Mouse (Mus musculus) CH12F3 (cell line): ENCODE data around the gene Ybx2.
"Not testable (repeated sequence)": the region's sequence is repeated elsewhere in the genome, so short reads cannot be mapped to it uniquely, and the experiment has no call there.

Source experiments
- in situ Hi-C: fragments of 300-500 bp; cut with MboI; formaldehyde crosslinking; loops from 2 replicates; pipeline ENCODE4 v1.14.3; 2020; ENCODE audit warnings: low sequenced_read_pairs

Gene Ybx2

DNA sequence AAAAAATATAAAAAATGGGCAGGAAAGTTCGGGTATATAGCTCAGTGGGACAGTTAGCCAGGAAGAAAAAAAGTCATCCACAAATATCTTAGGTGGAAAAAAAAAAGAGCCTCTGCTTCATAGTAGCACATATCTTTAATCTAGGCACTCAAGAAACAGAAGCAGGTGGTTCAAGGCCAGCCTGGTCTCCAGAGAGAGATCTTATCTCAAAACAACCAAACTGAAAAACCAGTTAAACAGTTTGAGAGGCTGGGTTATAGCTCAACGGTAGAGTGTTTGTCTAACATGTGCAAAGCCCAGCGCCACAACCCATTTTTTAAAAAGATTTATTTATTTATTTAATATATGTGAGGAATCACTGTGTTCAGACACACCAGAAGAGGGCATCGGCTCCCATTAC is 2.5 kb upstream of the Ybx2 start:
- in situ Hi-C loops = no loop called here

- in situ Hi-C loops = no loop called here
These were observed 1.4 kb upstream of the Ybx2 start for GRCm38 (mm10) chr11:69934169-69934568.

- in situ Hi-C loops = no loop called here
These were observed 915 bp upstream of the Ybx2 start for GRCm38 (mm10) chr11:69934681-69935080.

GRCm38 (mm10) chr11:69936156-69936555 is 560 bp downstream of the Ybx2 start:
- in situ Hi-C loops = no loop called here

DNA sequence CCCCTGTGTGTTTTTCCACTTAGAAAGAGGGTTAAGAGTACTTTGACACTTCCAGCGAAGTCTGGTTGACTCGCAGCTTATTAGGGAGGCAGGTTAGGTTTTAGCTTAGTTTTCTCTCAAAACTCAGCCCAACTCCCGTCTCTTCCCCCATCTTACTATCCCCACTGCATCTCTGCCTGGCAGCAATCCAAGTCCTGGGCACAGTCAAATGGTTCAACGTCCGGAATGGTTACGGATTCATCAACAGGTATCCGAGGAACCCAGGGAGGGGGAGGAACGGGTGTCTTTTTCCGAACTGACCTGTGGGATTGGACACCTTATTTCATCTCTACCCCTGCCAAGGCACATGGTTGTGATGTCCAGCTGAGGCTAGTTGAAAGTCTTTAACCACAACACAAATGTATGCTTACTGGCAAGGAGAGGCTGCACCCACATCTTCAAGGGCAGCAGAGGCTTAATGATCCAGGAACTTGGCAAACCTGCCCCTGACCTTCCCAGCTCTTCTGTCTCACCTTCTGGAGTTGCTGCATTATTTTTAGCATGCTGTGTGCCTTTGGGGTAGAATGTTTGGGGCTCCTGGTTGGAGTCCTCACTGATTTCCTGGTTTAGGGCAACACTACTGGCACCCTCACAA is 1.2 kb downstream of the Ybx2 start:
- in situ Hi-C loops = no loop called here

DNA sequence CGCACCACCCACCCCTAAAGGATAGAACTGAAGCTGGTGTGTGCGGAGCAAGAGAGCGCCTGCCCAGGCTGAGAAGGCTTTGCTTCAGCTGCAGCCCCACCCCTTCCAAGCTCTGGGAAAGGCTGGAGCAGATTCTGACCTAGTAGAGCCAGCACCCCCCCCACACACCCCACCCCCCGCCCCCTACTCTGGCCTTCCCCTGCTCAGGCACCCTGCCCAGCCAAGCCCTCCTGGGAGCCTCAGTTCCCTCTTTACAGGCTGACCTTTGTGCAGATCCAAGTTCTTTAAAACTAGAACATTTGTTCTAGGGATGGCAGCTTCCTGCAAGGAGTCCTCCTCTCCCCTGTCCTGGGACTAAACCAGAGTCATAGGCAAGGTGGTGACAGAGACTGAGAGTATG is 1.8 kb downstream of the Ybx2 start:
- in situ Hi-C loops = no loop called here

DNA sequence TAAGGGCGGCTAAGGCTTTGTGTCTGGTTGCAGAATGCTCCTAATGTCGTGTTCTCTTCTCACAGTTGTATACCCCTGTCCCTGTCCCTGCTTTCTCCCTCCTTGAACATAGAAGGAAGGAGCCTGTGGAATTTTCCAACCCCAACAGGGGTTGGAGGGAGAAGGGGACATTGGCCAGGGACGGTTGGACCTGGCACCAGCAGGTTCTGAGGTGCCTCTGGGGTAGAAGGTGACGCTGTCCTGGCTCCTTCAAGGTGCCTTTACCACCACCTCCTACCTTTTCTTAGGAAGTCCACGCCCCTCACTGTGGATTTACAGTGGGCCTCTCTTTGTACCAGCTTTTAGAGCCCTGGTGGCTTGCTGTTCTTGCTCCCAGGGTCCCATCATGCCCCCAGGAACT is 2.2 kb downstream of the Ybx2 start:
- in situ Hi-C loops = no loop called here

DNA sequence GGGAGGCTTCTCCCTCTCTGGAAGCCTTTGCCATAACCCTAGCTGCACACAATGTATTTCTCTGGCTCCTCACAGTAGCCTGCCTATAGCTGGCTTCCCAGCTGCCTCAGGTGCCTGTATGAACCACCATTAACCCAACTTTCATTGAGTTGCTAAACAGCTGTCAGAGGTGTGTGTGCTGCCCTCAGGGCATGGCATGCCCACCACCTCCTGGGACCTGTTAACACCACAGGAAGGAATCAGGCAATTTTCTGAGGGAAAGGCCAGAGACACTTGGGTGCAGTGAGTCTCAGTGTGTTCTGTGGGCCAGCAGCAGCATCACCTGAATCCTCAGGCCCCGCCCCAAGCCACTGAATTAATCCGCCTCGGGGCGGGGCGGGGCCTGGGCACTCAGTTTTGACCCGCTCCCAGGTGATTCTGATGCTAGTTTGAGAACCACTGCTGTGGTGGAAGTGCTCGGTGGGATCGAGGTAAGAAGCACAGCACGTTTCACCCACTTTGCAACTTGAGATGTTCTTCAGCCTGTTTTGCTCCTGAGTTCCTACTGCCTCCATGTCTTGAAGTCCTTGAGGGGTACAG is 2.9 kb downstream of the Ybx2 start:
- in situ Hi-C loops = no loop called here

- in situ Hi-C loops = no loop called here
These were observed 3.6 kb downstream of the Ybx2 start for GRCm38 (mm10) chr11:69939181-69939580.

- in situ Hi-C loops = no loop called here
These were observed 4.1 kb downstream of the Ybx2 start for GRCm38 (mm10) chr11:69939731-69940130.

DNA sequence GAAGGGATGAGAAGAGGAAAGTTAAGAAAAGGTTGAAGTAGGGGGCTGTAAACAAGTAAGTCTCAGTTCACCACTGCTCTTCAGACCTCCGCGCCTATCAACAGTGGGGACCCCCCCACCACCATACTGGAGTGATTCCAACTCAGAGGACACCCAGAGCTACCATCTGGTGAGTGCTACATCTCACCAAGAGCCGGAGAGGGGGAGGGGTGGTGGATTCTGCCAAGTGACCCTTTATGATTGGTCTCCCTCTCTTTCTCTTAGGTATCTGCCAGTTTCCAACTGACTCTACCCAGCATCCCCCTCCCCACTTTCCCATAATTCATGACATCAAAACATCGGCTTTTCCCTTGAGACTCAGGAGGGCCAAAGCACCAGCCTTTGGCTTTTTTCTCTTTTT is 5.4 kb downstream of the Ybx2 start:
- in situ Hi-C loops = no loop called here

GRCm38 (mm10) chr11:69945216-69945615 is 9.6 kb downstream of the Ybx2 start:
- in situ Hi-C loops = no loop called here

- in situ Hi-C loops = no loop called here
These were observed 10.6 kb downstream of the Ybx2 start for GRCm38 (mm10) chr11:69945997-69946891.

DNA sequence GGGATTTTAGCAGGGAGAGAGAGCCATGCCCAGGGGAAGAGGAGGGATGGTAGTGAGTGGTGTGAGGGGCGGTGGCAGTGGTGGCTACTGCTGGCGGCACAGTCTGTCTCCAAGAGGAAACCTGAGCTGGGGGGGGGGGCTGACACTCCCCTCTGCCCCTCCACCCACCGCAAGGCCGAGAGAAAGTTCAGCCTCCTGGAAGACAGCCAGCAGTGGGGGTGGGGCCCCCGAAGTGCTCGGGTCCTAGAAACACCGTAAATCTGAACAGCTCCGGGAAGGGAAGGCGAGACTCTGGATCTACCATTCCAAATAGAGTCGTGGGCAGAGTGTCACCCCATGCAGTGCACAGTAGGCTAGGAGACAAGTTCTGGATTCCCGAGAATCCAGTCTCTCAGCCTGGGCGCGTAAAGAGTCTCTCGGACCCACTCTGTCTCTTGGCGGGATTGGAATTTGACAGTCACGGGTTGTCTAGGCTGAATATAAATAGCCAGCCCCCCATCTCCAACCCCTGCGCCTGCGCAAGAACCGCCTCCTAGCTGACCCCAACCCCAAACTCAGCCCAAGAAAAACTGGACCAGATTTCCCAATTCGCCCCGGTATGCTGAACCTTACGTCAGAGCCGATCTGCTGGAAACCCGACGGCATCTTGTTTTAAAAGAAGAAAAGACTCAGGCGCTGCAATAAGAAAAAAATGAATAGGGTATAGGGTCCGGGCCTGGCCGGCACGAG is 11.9 kb downstream of the Ybx2 start:
- in situ Hi-C loops = no loop called here

- in situ Hi-C loops = no loop called here
These were observed 12.6 kb downstream of the Ybx2 start, which contains the start of gene Slc2a4 for GRCm38 (mm10) chr11:69948066-69948762. Gene Slc2a4 (minus strand): TSS chr11:69948188.

GRCm38 (mm10) chr11:69948763-69949150 is 13.2 kb downstream of the Ybx2 start:
- in situ Hi-C loops = no loop called here

GRCm38 (mm10) chr11:69950807-69951459 is 15.3 kb downstream of the Ybx2 start:
- in situ Hi-C loops = no loop called here

- in situ Hi-C loops = no loop called here
These were observed 16.7 kb downstream of the Ybx2 start for GRCm38 (mm10) chr11:69952274-69952673.

DNA sequence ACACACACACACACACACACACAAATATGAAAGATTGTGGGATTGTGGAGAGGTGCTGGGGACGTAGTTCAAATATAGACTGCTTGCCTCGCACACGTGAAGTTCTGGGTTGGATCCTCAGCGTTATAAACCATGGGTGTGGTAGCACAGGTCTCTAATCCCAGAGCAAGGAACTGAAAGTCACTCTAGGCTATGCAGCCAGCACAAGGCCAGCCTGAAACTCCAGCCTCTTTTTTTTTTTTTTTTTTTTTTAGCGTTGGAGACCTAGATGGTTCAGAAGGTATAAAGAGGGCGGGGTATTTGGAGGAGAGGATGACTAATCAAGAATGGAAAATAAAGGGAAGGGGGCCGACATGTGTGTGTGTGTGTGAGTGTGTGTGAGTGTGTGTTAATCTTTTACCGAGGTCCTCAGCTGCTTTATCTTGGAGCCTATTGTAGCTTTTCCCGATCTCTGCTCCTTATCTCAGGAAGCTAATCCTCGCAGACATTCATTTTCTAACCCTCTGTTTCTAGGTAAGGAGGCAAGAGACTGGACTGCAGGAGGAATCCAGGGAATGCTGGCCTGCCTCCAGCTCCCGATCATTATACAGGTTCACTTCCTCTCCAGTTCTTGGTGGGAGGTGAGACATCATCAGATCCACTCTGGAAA is 17.8 kb downstream of the Ybx2 start:
- in situ Hi-C loops = no loop called here

- in situ Hi-C loops = not testable (repeated sequence)
These were observed 20.0 kb downstream of the Ybx2 start for GRCm38 (mm10) chr11:69955618-69956017.
